Mouse (Mus musculus): ENCODE data around the gene Gm2022. TPM values are rescaled to one million over a fixed set of nuclear protein-coding genes. Genes with fewer than 3 reads are reported as not detected.
"Not testable (repeated sequence)": the region's sequence is repeated elsewhere in the genome, so short reads cannot be mapped to it uniquely, and the experiment has no call there.

The Gm2022 gene
- not detected in 2 replicates for total RNA-seq (2017)

DNA sequence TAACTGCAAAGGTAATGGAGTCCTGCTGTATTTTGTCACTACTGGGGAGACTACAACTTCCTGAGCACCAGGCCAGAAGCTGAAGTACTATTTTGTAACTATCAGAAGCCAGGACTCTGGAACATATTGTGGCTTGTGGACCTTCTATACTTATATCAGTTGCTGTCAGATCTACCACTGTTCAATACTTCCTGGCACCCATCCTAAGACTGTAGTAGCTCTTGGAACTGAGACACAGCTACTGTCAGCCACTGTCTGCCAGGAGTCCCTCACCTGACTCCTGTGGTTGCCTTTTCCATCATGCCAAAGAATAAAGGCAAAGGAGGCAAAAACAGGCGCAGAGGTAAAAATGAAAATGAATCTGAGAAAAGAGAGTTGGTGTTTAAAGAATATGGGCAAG lies at the start of gene Gm2022:
TSS of gene Gm2022 (plus strand) at position 301 of the 400 bp plus-strand sequence.
- ATAC-seq (ENCODE audit: extremely low read depth, insufficient number of reproducible peaks, low FRiP score, poor library complexity, severe bottlenecking): not testable (repeated sequence)

- not testable (repeated sequence) for ATAC-seq (ENCODE audit: extremely low read depth, insufficient number of reproducible peaks, low FRiP score, poor library complexity, severe bottlenecking)
These were observed 44.5 kb upstream of the Gm2022 start for GRCm38 (mm10) chr12:87850657-87851056.

- not testable (repeated sequence) for ATAC-seq (ENCODE audit: extremely low read depth, insufficient number of reproducible peaks, low FRiP score, poor library complexity, severe bottlenecking)
These were observed 39.1 kb upstream of the Gm2022 start for GRCm38 (mm10) chr12:87856067-87856466.

- not testable (repeated sequence) for ATAC-seq (ENCODE audit: extremely low read depth, insufficient number of reproducible peaks, low FRiP score, poor library complexity, severe bottlenecking)
These were observed 33.2 kb upstream of the Gm2022 start for GRCm38 (mm10) chr12:87861740-87862692.

GRCm38 (mm10) chr12:87863638-87864037 lies 31.5 kb upstream of the Gm2022 start:
- ATAC-seq (ENCODE audit: extremely low read depth, insufficient number of reproducible peaks, low FRiP score, poor library complexity, severe bottlenecking): not testable (repeated sequence)

DNA sequence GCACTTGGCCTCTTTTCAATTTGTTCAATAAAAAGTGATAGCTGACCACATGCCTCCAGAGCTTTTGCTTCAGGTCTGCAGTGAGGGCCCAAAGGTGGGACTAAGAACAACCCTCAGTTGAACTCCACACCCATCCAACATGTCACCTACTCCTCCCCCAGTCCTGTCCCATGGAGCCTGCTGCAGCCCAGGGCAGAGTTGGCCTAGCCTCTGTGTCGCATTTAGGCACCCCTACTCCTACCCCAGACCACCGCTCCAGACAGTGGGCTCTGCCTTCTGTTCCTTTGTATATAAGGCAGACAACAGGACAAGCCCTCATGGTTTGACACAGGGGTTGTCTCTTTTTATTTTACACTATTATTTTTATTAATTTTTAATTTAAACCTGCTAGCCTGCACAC lies 31.1 kb upstream of the Gm2022 start:
- ATAC-seq (ENCODE audit: extremely low read depth, insufficient number of reproducible peaks, low FRiP score, poor library complexity, severe bottlenecking): not testable (repeated sequence)

DNA sequence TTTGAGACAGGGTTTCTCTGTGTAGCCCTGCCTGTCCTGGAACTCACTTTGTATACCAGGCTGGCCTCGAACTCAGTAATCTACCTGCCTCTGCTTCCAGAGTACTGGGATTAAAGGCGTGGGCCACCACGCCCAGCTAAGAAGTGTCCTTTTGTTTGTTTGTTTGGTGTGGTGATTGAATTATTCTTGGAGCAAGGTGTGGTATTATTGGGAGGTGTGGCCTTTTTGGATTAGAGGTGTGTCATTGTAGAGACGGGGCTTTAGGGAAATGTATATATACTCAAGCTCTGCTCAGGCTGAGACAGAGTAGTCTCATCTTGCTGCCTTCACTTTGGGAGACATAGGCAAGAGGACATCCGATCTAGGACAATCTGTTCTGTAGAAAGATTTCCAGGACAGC lies 21.4 kb upstream of the Gm2022 start, which contains the start of gene Gm2016:
TSS of gene Gm2016 (plus strand) at position 301 of the 400 bp plus-strand sequence.
- ATAC-seq (ENCODE audit: extremely low read depth, insufficient number of reproducible peaks, low FRiP score, poor library complexity, severe bottlenecking): not testable (repeated sequence)

DNA sequence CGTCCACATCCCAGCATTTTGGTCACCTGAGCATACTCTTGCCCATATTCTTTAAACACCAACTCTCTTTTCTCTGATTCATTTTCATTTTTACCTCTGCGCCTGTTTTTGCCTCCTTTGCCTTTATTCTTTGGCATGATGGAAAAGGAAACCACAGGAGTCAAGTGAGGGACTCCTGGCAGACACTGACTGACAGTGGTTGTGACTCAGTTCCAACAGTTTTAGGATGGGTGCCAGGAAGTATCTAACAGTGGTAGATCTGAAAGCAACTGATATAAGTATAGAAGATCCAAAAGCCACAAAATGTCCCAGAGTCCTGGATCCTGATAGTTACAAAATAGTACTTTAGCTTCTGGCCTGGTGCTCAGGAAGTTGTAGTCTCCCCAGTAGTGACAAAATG lies 24.6 kb downstream of the Gm2022 start, which contains the start of gene Gm2035:
TSS of gene Gm2035 (minus strand) at position 137 of the 400 bp plus-strand sequence.
- ATAC-seq (ENCODE audit: extremely low read depth, insufficient number of reproducible peaks, low FRiP score, poor library complexity, severe bottlenecking): not testable (repeated sequence)

Other genes with a start within 250 kb of the Gm2022 start
- not detected in 2 replicates for gene Gm21319, start 119.6 kb upstream of the Gm2022 start, total RNA-seq (2017)
- not detected in 2 replicates for gene Gm21936, start 99.9 kb upstream of the Gm2022 start, total RNA-seq (2017)
- gene BB287469, start 78.8 kb upstream of the Gm2022 start, total RNA-seq (2017): not detected in 2 replicates
- not detected in 2 replicates for gene Gm2001, start 53.0 kb upstream of the Gm2022 start, total RNA-seq (2017)
- gene Gm2016, start 21.3 kb upstream of the Gm2022 start, total RNA-seq (2017): not detected in 2 replicates
- not detected in 2 replicates for gene Gm2035, start 24.5 kb downstream of the Gm2022 start, total RNA-seq (2017)
- not detected in 2 replicates for gene Gm2042, start 58.7 kb downstream of the Gm2022 start, total RNA-seq (2017)
- gene Gm2075, start 116.5 kb downstream of the Gm2022 start, total RNA-seq (2017): not detected in 2 replicates
- gene Gm6803, start 123.4 kb downstream of the Gm2022 start, total RNA-seq (2017): not detected in 2 replicates
- gene Gm2056, start 131.6 kb downstream of the Gm2022 start, total RNA-seq (2017): not detected in 2 replicates
- gene Gm16368, start 188.3 kb downstream of the Gm2022 start, total RNA-seq (2017): not detected in 2 replicates